Mouse (Mus musculus): ENCODE measurements around the gene Crb3.

DNA sequence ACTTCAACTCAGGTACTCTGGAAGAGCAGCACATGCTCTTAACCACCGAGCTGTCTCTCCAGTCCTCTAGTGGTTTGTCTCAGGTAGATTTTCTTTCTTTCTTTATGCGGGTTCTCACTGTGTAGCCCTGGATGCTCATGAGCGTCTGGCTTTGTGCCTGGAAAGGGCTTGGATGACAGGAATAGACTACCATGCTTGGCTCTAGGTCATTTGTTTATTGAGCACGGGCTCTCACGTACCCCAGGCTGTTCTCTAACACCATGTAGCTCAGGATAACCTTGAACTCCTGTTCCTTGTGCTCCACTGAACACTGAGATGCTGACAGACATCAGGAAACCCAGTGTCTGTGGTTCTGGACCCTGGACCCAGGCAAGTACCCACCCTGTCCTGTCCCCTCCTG is 23.6 kb downstream of the Crb3 start:
- no peak for TF ChIP-seq EP300 (IDR thresholded peaks at IDR 0.05; ENCODE audit: insufficient read depth, low read depth, low read length)
- TF ChIP-seq CTCF (IDR thresholded peaks at IDR 0.05; ENCODE audit: low read depth, low read length) = no peak

Data from ES-Bruce4 (cell line).